Mouse (Mus musculus): ENCODE data around the gene Nsmce4a.

The Nsmce4a gene

DNA sequence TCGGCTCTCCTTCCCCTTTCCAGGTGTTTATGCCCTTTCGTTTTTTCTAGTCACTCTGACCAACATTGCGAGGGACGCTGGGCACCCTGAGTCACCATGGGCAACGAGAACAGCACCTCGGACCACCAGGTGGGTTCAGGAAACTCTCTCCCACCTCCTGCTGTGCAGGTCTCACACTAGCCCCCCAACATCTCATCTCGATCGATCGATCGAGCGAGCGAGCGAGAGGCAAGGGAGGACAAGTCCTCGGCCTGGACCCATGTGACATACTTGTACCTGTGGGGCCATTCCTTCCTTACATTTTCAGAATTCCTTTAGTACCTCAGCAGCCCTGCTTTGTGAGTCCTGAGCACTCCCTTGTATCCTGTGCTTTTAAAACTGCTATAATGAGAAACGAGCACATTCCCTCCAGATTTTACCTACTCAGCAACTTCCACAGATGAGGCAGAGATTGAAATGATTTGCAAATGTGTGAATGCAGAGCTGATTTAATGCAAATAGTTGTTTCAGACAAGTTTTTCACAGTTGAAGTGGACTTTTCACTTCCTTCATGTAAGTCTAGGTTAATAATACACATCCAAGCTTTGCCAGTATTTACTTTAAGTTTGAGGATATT, 4.6 kb upstream of the Nsmce4a start, which contains the start of gene Tacc2:
Gene Tacc2, plus strand, starts transcription at position 51 of the 616 bp plus-strand sequence.
- no peak for DNase-seq (ENCODE audit: low read depth, low spot score)

- no peak for DNase-seq (ENCODE audit: low read depth, low spot score)
Measured at GRCm38 (mm10) chr7:130576981-130577380, 4.1 kb upstream of the Nsmce4a start.

DNA sequence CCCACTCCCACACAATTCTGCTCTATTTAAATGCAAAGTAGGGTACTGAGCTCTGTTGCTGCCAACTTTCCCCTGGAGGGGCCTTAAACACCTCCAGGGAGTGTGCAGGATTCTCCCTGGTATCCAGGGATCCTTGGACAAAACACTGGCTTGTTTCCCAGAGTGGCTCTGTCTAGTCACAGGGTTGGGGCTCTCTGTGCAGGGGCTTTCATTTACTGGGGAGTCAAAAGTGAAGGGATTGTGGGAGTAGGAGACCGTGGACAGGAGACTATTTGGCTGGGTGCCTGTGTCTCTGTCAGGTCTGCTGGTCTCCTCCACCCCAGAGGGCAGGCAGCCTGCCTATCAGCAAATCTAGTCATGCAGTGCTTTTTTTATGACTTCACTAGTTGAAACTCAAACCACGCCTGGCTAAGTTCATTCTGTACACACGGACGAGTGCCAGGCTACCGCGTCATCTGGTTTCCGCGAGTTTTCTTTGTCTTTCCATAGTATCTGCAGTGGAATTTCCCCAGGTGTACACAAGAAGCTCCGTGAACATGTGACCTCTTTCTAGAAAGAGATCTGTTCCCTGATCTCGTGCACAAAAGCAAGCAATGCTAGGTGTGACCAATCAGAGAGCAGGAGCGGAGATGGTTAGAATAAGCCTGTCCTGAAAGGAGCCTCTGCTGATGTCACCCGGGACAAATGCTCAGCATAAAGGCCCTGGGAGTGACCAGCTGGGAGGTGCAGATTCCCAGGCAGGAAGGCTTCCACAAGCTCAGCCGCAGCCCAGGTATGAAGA, 1.5 kb upstream of the Nsmce4a start:
- DNase-seq (ENCODE audit: low read depth, low spot score), result no peak

DNA sequence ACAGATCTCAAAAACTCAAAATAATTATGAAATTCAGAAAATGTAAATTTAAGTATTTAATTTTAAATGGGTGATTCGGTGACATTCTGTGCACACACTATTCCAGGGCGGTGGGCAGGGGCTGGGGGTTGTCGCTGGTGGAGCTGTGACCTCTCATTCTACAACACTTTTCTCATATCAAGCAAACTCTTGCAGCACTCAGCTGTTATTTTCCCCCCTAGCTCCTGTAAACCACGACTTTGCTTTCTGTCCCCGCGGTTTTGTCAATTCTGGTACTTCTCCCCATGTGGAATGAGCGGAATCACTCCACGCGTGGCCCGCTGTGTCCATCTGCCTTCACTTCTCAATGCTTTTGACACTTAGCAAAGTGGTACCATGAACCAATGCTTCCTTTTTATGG, 828 bp upstream of the Nsmce4a start:
- no peak for DNase-seq (ENCODE audit: low read depth, low spot score)

- DNase-seq (ENCODE audit: low read depth, low spot score), result no peak
Measured at GRCm38 (mm10) chr7:130570472-130570871, 2.4 kb downstream of the Nsmce4a start.

DNA sequence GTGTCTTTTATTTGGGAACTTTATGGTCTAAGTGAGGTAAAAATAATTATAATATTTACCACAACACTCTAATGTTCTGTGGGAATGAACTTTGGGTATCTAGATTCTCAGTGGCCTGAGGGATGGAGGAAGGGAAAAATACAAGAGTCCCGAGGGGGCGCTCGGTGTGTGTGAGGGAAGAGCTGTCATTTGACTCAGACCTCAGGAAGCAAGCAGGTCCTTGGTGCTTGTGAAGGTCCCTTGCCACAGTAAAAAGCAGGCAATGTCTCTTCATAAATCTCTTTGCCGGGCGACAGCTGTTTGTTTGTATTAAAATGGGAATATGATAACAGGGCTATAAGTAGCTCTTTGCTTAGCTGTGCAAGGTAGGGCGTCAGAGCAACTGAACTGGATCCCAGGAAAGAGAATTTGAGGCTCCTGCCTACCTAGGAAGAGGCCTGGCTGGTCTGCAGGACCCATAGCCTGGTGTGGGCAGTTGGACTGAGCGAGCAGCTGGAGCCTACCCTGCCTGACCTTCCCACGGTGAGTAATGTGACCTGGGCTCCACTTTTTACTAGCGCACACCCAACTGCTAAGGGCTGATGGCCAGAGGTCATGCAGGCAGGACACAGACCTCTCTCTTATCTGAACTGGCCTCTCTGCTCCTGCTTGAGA, 4.0 kb downstream of the Nsmce4a start:
- no peak for DNase-seq (ENCODE audit: low read depth, low spot score)

GRCm38 (mm10) chr7:130564596-130564995, 8.3 kb downstream of the Nsmce4a start:
- no peak for DNase-seq (ENCODE audit: low read depth, low spot score)

GRCm38 (mm10) chr7:130563880-130564279, 9.0 kb downstream of the Nsmce4a start:
- DNase-seq (ENCODE audit: low read depth, low spot score), result no peak

DNA sequence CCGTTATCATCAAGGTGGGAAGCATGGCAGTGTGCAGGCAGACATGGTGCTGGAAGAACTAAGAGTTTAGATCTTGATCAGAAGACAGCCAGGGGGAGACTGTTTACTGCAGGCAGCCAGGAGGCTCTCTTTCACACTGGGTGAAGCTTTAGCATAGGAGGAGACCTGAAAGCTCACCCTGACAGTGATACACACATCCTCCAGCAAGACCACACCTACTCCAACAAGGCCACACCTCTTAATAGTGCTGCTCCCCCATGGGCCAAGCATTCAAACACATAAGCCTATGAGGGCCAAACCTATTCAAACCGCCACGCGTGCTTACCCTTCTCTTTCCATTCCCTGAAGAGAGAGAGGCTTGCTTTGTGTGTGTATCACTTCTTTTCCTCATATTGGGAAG, 9.6 kb downstream of the Nsmce4a start:
- DNase-seq (ENCODE audit: low read depth, low spot score), result no peak

DNA sequence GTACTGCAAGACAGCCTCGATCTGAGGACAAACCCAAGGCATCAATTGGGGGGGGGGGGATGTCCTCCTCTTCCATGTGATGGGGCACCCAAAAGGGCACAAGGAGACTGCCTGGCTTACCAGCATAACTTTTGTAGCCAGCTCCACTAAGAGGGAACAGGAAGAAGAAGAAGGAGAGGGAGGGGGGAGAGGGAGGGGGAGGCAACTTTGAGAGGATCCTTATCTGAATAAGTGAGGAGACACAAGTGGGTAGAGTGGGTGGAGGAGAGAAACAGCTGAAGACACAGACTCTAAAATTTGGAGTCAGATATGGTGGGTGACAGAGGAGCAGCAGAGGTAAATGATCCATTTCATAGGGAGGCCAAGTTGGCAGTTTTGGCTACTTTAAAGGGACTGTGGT, 12.0 kb downstream of the Nsmce4a start:
- DNase-seq (ENCODE audit: low read depth, low spot score), result no peak

- no peak for DNase-seq (ENCODE audit: low read depth, low spot score)
Measured at GRCm38 (mm10) chr7:130558592-130558991, 14.3 kb downstream of the Nsmce4a start.

DNA sequence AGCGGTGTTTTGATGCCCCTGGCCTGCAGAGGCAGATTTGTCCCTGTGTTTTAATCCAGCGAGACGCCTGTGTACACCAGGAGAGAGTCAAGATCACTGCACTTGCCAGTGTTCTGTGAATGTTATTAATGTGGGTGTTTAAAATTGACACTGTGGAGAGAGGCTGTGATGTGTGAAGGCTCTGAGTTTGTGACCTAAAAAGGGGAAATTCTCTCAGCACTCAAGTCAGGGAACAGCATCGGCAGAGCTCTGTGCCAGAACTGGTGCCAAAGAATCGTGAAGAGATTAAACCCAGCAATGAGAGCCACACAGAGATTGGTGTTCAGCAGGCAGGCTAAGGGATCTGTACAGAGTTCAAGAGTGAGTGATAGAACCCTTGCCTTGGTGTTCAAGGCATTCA, 17.3 kb downstream of the Nsmce4a start:
- no peak for DNase-seq (ENCODE audit: low read depth, low spot score)

DNA sequence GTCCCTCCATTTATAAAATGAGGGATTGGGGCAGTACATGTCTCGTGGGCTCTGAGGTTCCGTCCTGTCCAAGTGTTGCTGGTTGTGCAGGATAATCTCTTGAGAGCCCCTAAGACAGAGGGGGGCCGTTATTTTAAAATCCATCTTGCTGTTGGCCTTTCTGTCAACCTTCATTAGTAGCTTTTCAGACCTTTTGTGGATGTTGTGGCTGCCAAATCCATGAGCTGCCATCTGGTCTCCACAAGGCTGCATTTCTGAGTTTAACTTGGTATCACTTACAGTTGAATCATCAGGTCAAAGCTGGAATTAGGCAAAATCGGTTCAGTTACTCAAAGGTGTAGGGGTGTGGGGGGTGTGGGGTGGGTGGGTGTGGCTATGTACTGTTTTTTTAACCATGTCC, 19.6 kb downstream of the Nsmce4a start:
- no peak for DNase-seq (ENCODE audit: low read depth, low spot score)

DNA sequence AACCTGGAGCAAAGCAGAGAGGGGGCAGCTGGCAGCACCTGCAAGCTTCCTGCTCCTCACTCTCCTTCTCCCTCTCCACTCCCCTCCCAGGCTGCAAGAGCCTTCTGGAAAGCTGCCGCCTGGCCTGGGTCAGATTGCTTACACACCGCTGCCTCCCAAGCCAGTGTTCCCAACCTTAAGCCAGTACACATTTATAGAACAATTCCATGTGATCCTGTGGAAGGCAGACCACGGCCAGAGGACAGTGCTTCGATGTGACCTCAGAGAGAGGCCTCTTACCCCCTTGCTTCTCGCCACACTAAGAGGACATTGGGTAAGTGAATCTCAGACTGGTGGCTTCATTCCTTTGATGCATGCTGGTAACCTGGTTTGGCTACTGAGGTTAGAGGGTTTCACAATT, 20.1 kb downstream of the Nsmce4a start:
- no peak for DNase-seq (ENCODE audit: low read depth, low spot score)

DNA sequence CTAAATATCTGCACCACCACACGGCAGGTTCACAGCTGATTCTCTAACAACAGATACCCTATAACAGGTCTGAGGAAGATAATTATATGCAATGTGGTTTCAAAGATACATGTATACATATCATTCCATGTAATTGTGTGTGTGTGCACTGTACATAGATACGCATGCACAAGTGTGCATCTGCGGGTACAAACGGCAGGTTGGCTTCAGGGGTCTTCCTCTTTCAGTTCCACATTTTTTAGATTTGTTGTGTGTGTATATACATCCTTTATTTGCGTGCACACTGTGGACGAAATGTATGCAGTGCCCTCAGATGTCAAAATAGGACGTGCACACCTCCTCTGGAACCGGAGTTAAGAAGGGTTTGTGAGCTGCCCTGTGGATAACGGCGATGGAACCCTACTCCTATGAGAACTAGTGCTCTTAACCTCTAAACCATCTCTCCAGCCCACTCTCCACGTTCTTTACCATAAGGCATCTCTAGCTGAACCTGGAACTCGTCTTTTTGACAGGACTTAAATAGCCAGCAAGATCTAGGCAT, 25.2 kb downstream of the Nsmce4a start:
- no peak for DNase-seq (ENCODE audit: low read depth, low spot score)

DNA sequence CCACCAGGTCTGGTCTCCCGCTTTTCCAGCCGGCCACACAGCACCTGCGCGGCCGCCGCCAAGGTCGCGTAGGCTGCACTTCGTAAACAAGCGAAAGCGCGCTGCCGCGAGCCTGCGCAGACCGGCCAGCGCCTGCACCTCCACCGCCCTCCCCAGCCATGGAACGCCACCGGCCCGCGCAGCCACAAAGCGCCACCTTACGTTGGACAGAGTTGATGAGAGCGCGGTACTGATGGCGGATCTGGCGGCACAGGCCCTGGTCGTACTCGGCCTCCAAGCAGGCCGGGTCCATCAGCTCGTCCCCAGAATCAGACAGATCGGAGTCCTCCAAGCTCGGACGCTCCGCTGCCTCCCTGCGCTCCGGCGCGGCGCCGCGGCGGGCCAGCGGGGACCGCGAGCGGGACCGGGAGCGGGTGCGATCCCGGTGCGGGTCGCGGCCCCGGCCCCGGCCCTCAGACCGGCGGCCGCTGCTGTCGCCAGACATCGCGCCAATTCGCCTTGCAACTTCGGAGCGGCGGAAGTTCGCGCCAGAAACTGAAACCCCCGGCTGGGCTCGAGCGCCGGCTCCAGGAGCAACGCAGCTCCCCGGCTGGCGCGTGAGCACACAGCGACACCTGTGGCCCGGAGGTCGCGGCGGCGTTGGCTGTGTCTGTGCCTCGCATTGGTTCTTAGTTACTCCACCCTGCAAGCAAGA, 26.0 kb downstream of the Nsmce4a start:
- peak; percentile 76 for DNase-seq (ENCODE audit: low read depth, low spot score)

- no peak for DNase-seq (ENCODE audit: low read depth, low spot score)
Measured at GRCm38 (mm10) chr7:130546421-130546790, 26.5 kb downstream of the Nsmce4a start.

- no peak for DNase-seq (ENCODE audit: low read depth, low spot score)
Measured at GRCm38 (mm10) chr7:130545893-130546292, 27.0 kb downstream of the Nsmce4a start.

- no peak for DNase-seq (ENCODE audit: low read depth, low spot score)
Measured at GRCm38 (mm10) chr7:130545401-130545800, 27.5 kb downstream of the Nsmce4a start.

- DNase-seq (ENCODE audit: low read depth, low spot score), result no peak
Measured at GRCm38 (mm10) chr7:130543181-130543580, 29.7 kb downstream of the Nsmce4a start.

- no peak for DNase-seq (ENCODE audit: low read depth, low spot score)
Measured at GRCm38 (mm10) chr7:130540176-130540575, 32.7 kb downstream of the Nsmce4a start.

DNA sequence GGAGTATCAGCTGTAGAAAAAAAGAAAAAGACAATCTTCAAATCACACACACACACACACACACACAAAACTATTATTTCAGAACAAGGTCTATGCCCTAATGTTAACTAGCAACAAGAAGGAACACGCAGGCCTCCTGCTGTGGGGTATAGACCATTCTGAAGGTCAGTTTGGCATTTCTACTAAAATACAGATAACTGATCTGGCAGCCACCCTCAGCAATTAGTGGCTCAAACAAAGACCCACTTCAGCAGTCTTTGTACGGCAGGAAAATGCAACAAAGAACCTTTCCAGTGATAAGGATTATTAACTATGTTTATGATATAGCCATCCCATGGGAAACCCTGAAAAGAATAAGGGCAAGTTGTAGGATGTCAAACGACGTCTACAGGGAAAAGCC, 35.9 kb downstream of the Nsmce4a start:
- DNase-seq (ENCODE audit: low read depth, low spot score), result no peak

Data from retina, adult 2 months (tissue).